Mouse (Mus musculus): ENCODE data around the gene Gls.

GRCm38 (mm10) chr1:52233143-52233713, at the start of gene Gls:
- no peak for TF ChIP-seq CTCF (IDR thresholded peaks at IDR 0.05; ENCODE audit: low read depth)
- peak; percentile 53; the same call in 1 of the 2 replicates for TF ChIP-seq EP300 (IDR thresholded peaks at IDR 0.05; ENCODE audit: low read depth)

All from heart, postnatal 0 days (tissue).